Mouse (Mus musculus) c-Kit-negative CD71-positive TER-119-positive erythroid progenitor cells, embryonic 14.5 days (primary cell): ENCODE results near the gene Msh2.

Experiments
- DNase-seq: peaks from one replicate; pipeline ENCODE4 v3.0.0-alpha.2; 2013; ENCODE audit warnings: low read depth, low spot score

The Msh2 gene

GRCm38 (mm10) chr17:87698996-87699765 lies 27.1 kb downstream of the Msh2 start:
- DNase-seq: no peak

- no peak for DNase-seq
Observed at GRCm38 (mm10) chr17:87700101-87700500, 28.0 kb downstream of the Msh2 start.

GRCm38 (mm10) chr17:87724727-87725126 lies 52.6 kb downstream of the Msh2 start:
- no peak for DNase-seq

- DNase-seq: no peak
Observed at GRCm38 (mm10) chr17:87726489-87727356, 54.6 kb downstream of the Msh2 start.

GRCm38 (mm10) chr17:87731962-87732361 lies 59.8 kb downstream of the Msh2 start:
- DNase-seq: no peak

GRCm38 (mm10) chr17:87734471-87734870 lies 62.3 kb downstream of the Msh2 start:
- DNase-seq: no peak

GRCm38 (mm10) chr17:87737144-87737543 lies 65.0 kb downstream of the Msh2 start:
- DNase-seq: no peak

GRCm38 (mm10) chr17:87739835-87740234 lies 67.7 kb downstream of the Msh2 start:
- DNase-seq: no peak

GRCm38 (mm10) chr17:87744985-87745925 lies 73.1 kb downstream of the Msh2 start:
- no peak for DNase-seq

- no peak for DNase-seq
Observed at GRCm38 (mm10) chr17:87745926-87746888, 74.1 kb downstream of the Msh2 start.

- no peak for DNase-seq
Observed at GRCm38 (mm10) chr17:87760315-87760714, 88.2 kb downstream of the Msh2 start.

- no peak for DNase-seq
Observed at GRCm38 (mm10) chr17:87763146-87763545, 91.0 kb downstream of the Msh2 start.

GRCm38 (mm10) chr17:87765031-87765430 lies 92.9 kb downstream of the Msh2 start:
- no peak for DNase-seq

- no peak for DNase-seq
Observed at GRCm38 (mm10) chr17:87766888-87767287, 94.8 kb downstream of the Msh2 start.

GRCm38 (mm10) chr17:87770766-87771165 lies 98.6 kb downstream of the Msh2 start:
- DNase-seq: no peak

- DNase-seq: no peak
Observed at GRCm38 (mm10) chr17:87773175-87773574, 101.0 kb downstream of the Msh2 start.
